8 mouse cellular contexts compared by ENCODE assay signal in the genomic region with DNA sequence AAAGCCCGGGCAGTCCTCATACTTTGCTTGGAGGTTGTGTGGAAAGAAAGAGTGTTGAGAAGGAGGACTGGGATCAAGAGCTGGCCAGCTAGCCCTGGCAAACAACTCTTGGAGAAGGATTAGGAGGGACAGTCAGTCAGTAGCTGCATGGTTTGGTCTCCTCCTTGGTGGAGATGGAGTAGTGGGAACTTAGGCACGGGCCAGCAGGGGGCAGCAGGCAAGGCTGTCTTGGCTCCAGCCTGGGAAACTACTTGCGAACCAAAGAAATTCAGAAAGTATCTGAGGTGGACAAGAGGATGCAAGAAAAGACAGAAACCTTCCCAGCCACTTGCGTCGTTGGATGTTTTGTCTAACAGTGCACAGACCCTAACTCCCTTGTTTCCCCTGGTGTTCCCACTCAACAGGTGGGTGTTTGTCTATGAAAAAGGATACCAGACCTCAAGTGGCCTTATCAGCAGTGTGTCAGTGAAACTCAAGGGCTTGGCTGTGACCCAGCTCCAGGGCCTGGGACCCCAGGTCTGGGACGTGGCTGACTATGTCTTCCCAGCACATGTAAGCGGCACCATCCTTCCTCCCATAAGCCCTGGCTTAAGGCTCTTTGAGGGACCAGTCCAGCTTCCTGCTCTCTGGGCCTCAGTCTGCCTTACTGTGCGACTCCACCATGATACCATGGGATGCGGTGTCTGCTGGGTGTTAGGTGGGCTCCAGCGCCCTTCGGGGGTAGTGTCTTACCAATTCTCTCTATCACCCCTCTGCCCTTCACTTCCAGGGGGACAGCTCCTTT. TPM values are rescaled to one million over a fixed set of nuclear protein-coding genes. Genes with fewer than 3 reads are reported as not detected.
DNase-seq lines count a peak whose midpoint lies in the region; ATAC-seq lines count a peak whose summit lies in the region.

No protein-coding gene starts in this region.

- 0 out of 2 replicates have a peak overlapping the region, but pooled peaks have one; percentile 9 for H3K27ac ChIP-seq in heart, embryonic 16.5 days (ENCODE audit: low read length)
- no peak overlapping the region for H3K27ac ChIP-seq in midbrain, embryonic 14.5 days (replicated peaks; ENCODE audit: low read depth, low read length)

- WGBS in heart, embryonic 16.5 days, result 45% methylated on average over 11 of the region's 11 CpGs
- 68% methylated on average over 11 of the region's 11 CpGs for WGBS in midbrain, embryonic 14.5 days

- DNase-seq in heart, postnatal 25 days (ENCODE audit: low spot score), result no peak
- DNase-seq in 416B (ENCODE audit: low read depth) (peak; percentile 67), NIH3T3 (ENCODE audit: low read depth) (peak; percentile 87)
- DNase-seq in embryo, embryonic 10.5 days (ENCODE audit: low spot score), result peak; percentile 73
- peak; percentile 85 for DNase-seq in kidney, postnatal 10 days
- peak; percentile 76 for DNase-seq in midbrain, embryonic 14.5 days
- peak; percentile 85 for DNase-seq in thymus, postnatal 14 days

- peaks cover 8% of the 10 kb centered on the region; the same call in 1 of the 2 replicates for H3K27me3 ChIP-seq in heart, embryonic 16.5 days (ENCODE audit: control insufficient read depth, insufficient read depth, low read length)
- no peaks in the 10 kb centered on the region for H3K27me3 ChIP-seq in midbrain, embryonic 14.5 days (ENCODE audit: control insufficient read depth, insufficient read depth, low read length)

- H3K9ac ChIP-seq in heart, embryonic 16.5 days (ENCODE audit: low read length), result no peak overlapping the region
- H3K9ac ChIP-seq in midbrain, embryonic 14.5 days (replicated peaks; ENCODE audit: low read length), result no peak overlapping the region

- no peaks in the 10 kb centered on the region for H3K36me3 ChIP-seq in heart, embryonic 16.5 days (ENCODE audit: control insufficient read depth, insufficient read depth)
- H3K36me3 ChIP-seq in midbrain, embryonic 14.5 days (ENCODE audit: control insufficient read depth, insufficient read depth, low read length), result no peaks in the 10 kb centered on the region

- H3K9me3 ChIP-seq in heart, embryonic 16.5 days (replicated peaks; ENCODE audit: control insufficient read depth, low read length), result no peaks in the 10 kb centered on the region
- no peaks in the 10 kb centered on the region for H3K9me3 ChIP-seq in midbrain, embryonic 14.5 days (ENCODE audit: control insufficient read depth, low read length)

- ATAC-seq in heart, embryonic 16.5 days (replicated peaks; ENCODE audit: extremely low read depth, insufficient read depth, low FRiP score), result 0 out of 2 replicates have a peak, but pooled peaks have one; percentile 26
- no peak for ATAC-seq in midbrain, embryonic 14.5 days (ENCODE audit: low FRiP score, low TSS enrichment)

- H3K4me2 ChIP-seq in heart, embryonic 16.5 days (ENCODE audit: low read depth, low read length), result no peak overlapping the region
- H3K4me2 ChIP-seq in midbrain, embryonic 14.5 days (ENCODE audit: low read length), result no peak overlapping the region

- H3K4me3 ChIP-seq in heart, embryonic 16.5 days (ENCODE audit: low read length), result no peak overlapping the region
- H3K4me3 ChIP-seq in midbrain, embryonic 14.5 days (replicated peaks; ENCODE audit: low read depth, low read length), result no peak overlapping the region

- intact Hi-C loops in heart, postnatal 25 days (cut with DNase I), result loop anchor here (2.0 to 5.0 kb wide), 3 partner anchors 41 to 1364 kb away; no protein-coding TSS in a partner anchor

- peaks cover 23% of the 10 kb centered on the region for H3K4me1 ChIP-seq in heart, embryonic 16.5 days (ENCODE audit: control insufficient read depth, insufficient read depth, low read length)
- no peaks in the 10 kb centered on the region for H3K4me1 ChIP-seq in midbrain, embryonic 14.5 days (ENCODE audit: control insufficient read depth, insufficient read depth, low read length)

RNA-seq across cellular contexts. Expression of a gene that starts 9.0 kb away (rescaled TPM):
- 3.0 and 5.6 TPM in 2 replicates for polyA plus RNA-seq in heart, embryonic 16.5 days (2015; fragmentation: Nextera tagmentation; extraction: Ambion mirVana)
- under 1 TPM; 0.29 to 0.50 TPM for total RNA-seq in heart, postnatal 25 days (2021)
- polyA plus RNA-seq in midbrain, embryonic 14.5 days (2014; fragmentation: Nextera tagmentation; extraction: Ambion mirVana), result 0.36 and 0.41 TPM in 2 replicates

RNA-seq across cellular contexts. Expression of a gene that starts 10.9 kb away (rescaled TPM):
- 3.4 and 3.7 TPM in 2 replicates for polyA plus RNA-seq in heart, embryonic 16.5 days (2015; fragmentation: Nextera tagmentation; extraction: Ambion mirVana)
- 1 to 10 TPM in 1 of 2 experiments, under 1 TPM in 1; 0.95 to 1.2 TPM for total RNA-seq in heart, postnatal 25 days (2021)
- 11.0 and 16.6 TPM in 2 replicates for polyA plus RNA-seq in midbrain, embryonic 14.5 days (2014; fragmentation: Nextera tagmentation; extraction: Ambion mirVana)

RNA-seq across cellular contexts. Expression of a gene that starts 39.7 kb away (rescaled TPM):
- polyA plus RNA-seq in heart, embryonic 16.5 days (2015; fragmentation: Nextera tagmentation; extraction: Ambion mirVana), result 10.1 and 11.5 TPM in 2 replicates
- 1 to 10 TPM; 5.6 to 6.2 TPM for total RNA-seq in heart, postnatal 25 days (2021)
- 8.3 and 10.2 TPM in 2 replicates for polyA plus RNA-seq in midbrain, embryonic 14.5 days (2014; fragmentation: Nextera tagmentation; extraction: Ambion mirVana)

RNA-seq across cellular contexts. Expression of a gene that starts 46.9 kb away (rescaled TPM):
- 9.0 and 14.9 TPM in 2 replicates for polyA plus RNA-seq in heart, embryonic 16.5 days (2015; fragmentation: Nextera tagmentation; extraction: Ambion mirVana)
- total RNA-seq in heart, postnatal 25 days (2021), result 10 to 100 TPM; 11.5 to 12.2 TPM
- 0.55 and 0.91 TPM in 2 replicates for polyA plus RNA-seq in midbrain, embryonic 14.5 days (2014; fragmentation: Nextera tagmentation; extraction: Ambion mirVana)
